ENCODE assay signal across 9 mouse cellular contexts in genomic region chr16:84559569-84560278, GRCm38 (mm10). TPM values are rescaled to one million over a fixed set of nuclear protein-coding genes. Genes with fewer than 3 reads are reported as not detected.
DNase-seq lines count a peak whose midpoint lies in the region; ATAC-seq and TF ChIP-seq lines count a peak whose summit lies in the region.
"Had no signal": no experiment of that assay in that cellular context is flagged by ENCODE, and none has a peak within 500 bp of the region (broad histone marks: within the 10 kb centered on the region; RNA-seq: fewer than 3 reads in every experiment).

No protein-coding gene starts in this region.

- no peaks in the 10 kb centered on the region for H3K27me3 ChIP-seq in midbrain, embryonic 10.5 days (ENCODE audit: low read depth, poor library complexity, severe bottlenecking)

- TF ChIP-seq CTCF in lung, adult 2 months (IDR thresholded peaks at IDR 0.05; ENCODE audit: insufficient read depth, low read length): peak; percentile 14; the same call in 1 of the 2 replicates
- TF ChIP-seq CTCF in cortical plate, adult 2 months (IDR thresholded peaks at IDR 0.05; ENCODE audit: extremely low read depth, insufficient read depth, low read length): peak; percentile 38; the same call in 1 of the 2 replicates

- no peaks in the 10 kb centered on the region for H3K36me3 ChIP-seq in midbrain, embryonic 10.5 days

- no peak overlapping the region for H3K27ac ChIP-seq in cortical plate, adult 2 months (ENCODE audit: insufficient read depth, low read length)
- H3K27ac ChIP-seq in midbrain, embryonic 10.5 days (replicated peaks): 0 out of 2 replicates have a peak overlapping the region, but pooled peaks have one; percentile 57

- 23% methylated on average over 9 of the region's 9 CpGs for WGBS in lung, adult 2 months
- WGBS in midbrain, embryonic 10.5 days: 19% methylated on average over 9 of the region's 9 CpGs

- no peak for ATAC-seq in monocyte, adult 5-6 weeks (replicated peaks; ENCODE audit: insufficient number of reproducible peaks, low FRiP score, low TSS enrichment, poor library complexity, severe bottlenecking)

- TF ChIP-seq POLR2A in lung, adult 2 months (IDR thresholded peaks at IDR 0.05; ENCODE audit: borderline replicate concordance, extremely low read depth, low read depth, low read length): no peak
- TF ChIP-seq POLR2A in cortical plate, adult 2 months (IDR thresholded peaks at IDR 0.05; ENCODE audit: extremely low read depth, insufficient read depth, low read length): no peak

- peak; percentile 36 to 39 for DNase-seq in cerebellum, postnatal 14 days
- DNase-seq in cerebellum, postnatal 4 days (ENCODE audit: low spot score in 2 of 2): no peak
- DNase-seq in lung, adult 2 months: no peak
- no peak for DNase-seq in lung, postnatal 14 days
- DNase-seq in midbrain, embryonic 10.5 days (ENCODE audit: low spot score): peak; percentile 21
- no peak for DNase-seq in cerebellum, adult 11-12 months

- no peaks in the 10 kb centered on the region for H3K4me1 ChIP-seq in lung, adult 2 months (ENCODE audit: control insufficient read depth, insufficient read depth, low read length)
- H3K4me1 ChIP-seq in cortical plate, adult 2 months (ENCODE audit: control insufficient read depth, insufficient read depth, low read length): peaks cover 2% of the 10 kb centered on the region; the same call in 1 of the 2 replicates
- H3K4me1 ChIP-seq in midbrain, embryonic 10.5 days: peaks cover 13% of the 10 kb centered on the region

- H3K4me3 ChIP-seq in lung, adult 2 months (replicated peaks; ENCODE audit: extremely low read depth, low read depth, low read length): no peak overlapping the region
- peak overlapping the region; percentile 2; the same call in 1 of the 2 replicates for H3K4me3 ChIP-seq in cortical plate, adult 2 months (ENCODE audit: insufficient read depth, low read length)
- H3K4me3 ChIP-seq in midbrain, embryonic 10.5 days: no peak overlapping the region; the same call in 1 of the 2 replicates

- H3K9me3 ChIP-seq in midbrain, embryonic 10.5 days (replicated peaks): no peaks in the 10 kb centered on the region

RNA-seq across cellular contexts. Expression of gene A730009L09Rik, which starts 44.8 kb away (rescaled TPM):
- polyA plus RNA-seq in lung, adult 2 months (2012; rRNA removed): not detected in 2 replicates
- polyA plus RNA-seq in cortical plate, adult 2 months (2012; rRNA removed): 0.23 TPM in 2 replicates
- polyA plus RNA-seq in midbrain, embryonic 10.5 days (2016; fragmentation: Nextera tagmentation; extraction: Ambion mirVana): not detected in 2 replicates
- total RNA-seq in monocyte, adult 5-6 weeks (2017): not detected in 3 replicates
- polyA plus RNA-seq: large intestine, adult 2 months had no signal

Comparison
In these comparisons a context has a peak if more than half of its experiments do, and no peak if none do; other contexts are left out.
1. DNase-seq: peak in cerebellum, postnatal 14 days (2 of 2) and midbrain, embryonic 10.5 days (single experiment); none in cerebellum, postnatal 4 days (0 of 2), lung, adult 2 months (single experiment), lung, postnatal 14 days (single experiment) and cerebellum, adult 11-12 months (single experiment).